Comparison of ENCODE assay signal across 15 mouse cellular contexts in the genomic region with DNA sequence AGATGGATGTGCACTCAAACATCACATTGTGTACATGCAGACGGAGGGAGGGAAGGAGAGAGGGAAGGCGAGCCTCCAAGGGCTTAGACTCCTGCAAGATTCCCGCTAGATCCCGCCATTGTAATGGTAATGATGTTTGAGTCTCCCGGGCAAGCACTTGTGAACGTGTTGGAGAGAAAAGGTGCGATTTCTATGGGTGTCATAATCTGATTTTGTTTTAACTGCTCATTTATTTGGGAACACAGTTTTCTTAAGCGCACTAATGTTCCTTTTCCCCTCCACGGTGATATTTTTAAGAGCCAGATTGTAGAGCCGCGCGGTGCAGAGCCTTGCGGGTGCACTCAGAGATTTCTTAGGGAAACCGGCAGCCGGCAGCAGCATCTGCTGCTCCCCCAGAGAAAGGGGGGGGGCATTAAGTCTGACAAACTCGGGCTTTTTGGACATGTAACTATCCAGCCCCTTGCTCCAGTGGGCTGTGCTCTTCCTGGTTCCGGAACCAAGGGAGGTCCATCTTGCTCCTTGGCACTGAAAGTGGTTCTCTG. TPM values are rescaled to one million over a fixed set of nuclear protein-coding genes. Genes with fewer than 3 reads are reported as not detected.
DNase-seq lines count a peak whose midpoint lies in the region; ATAC-seq and TF ChIP-seq lines count a peak whose summit lies in the region.
"Had no signal": no experiment of that assay in that cellular context is flagged by ENCODE, and none has a peak within 500 bp of the region (broad histone marks: within the 10 kb centered on the region; RNA-seq: fewer than 3 reads in every experiment).

No protein-coding gene starts in this region.

- peak overlapping the region; percentile 29; the same call in 1 of the 2 replicates for H3K9ac ChIP-seq in hindbrain, embryonic 16.5 days (ENCODE audit: low read depth, low read length)
- no peak overlapping the region for H3K9ac ChIP-seq in intestine, postnatal 0 days (ENCODE audit: low read depth, low read length)
- H3K9ac ChIP-seq: lung, embryonic 14.5 days had no signal

- TF ChIP-seq CTCF in kidney, adult 2 months (conservative IDR thresholded peaks at IDR 0.05; ENCODE audit: insufficient read depth, insufficient read length, low read depth, low read length): no peak
- no peak for TF ChIP-seq CTCF in intestine, postnatal 0 days (IDR thresholded peaks at IDR 0.05; ENCODE audit: low read depth)

- TF ChIP-seq POLR2A in kidney, adult 2 months (IDR thresholded peaks at IDR 0.05; ENCODE audit: low read depth, low read length): no peak

- peak; percentile 33 for DNase-seq in right cerebral cortex, postnatal 14 days
- no peak for DNase-seq in right cerebral cortex, postnatal 4 days
- peak; percentile 53 for DNase-seq in forebrain, embryonic 10.5 days (ENCODE audit: extremely low spot score, low spot score)
- DNase-seq in right cerebral cortex, postnatal 25 days: peak; percentile 38
- DNase-seq in cerebellum, adult 8-10 months: no peak
- no peak for DNase-seq in kidney, adult 2 months
- DNase-seq: cerebellum, adult 11 months; heart, postnatal 4 days; kidney, postnatal 10 days; lung, embryonic 14.5 days; thymus, postnatal 36 days had no signal

- H3K27ac ChIP-seq in forebrain, embryonic 10.5 days: peak overlapping the region; percentile 83
- no peak overlapping the region for H3K27ac ChIP-seq in hindbrain, embryonic 16.5 days (ENCODE audit: low read depth, low read length)
- H3K27ac ChIP-seq in kidney, adult 2 months (ENCODE audit: insufficient read depth, low read depth, low read length): no peak overlapping the region
- H3K27ac ChIP-seq in intestine, postnatal 0 days (ENCODE audit: low read depth, low read length): no peak overlapping the region

- peak overlapping the region; percentile 43 for H3K4me3 ChIP-seq in forebrain, embryonic 10.5 days
- peak overlapping the region; percentile 18; the same call in 1 of the 2 replicates for H3K4me3 ChIP-seq in hindbrain, embryonic 16.5 days (ENCODE audit: low read length)
- H3K4me3 ChIP-seq in kidney, adult 2 months (ENCODE audit: insufficient read depth, low read depth, low read length): no peak overlapping the region
- H3K4me3 ChIP-seq in intestine, postnatal 0 days (ENCODE audit: low read depth, low read length): no peak overlapping the region

- H3K4me1 ChIP-seq in forebrain, embryonic 10.5 days: peaks cover 40% of the 10 kb centered on the region
- H3K4me1 ChIP-seq in hindbrain, embryonic 16.5 days (ENCODE audit: control insufficient read depth, insufficient read depth, low read depth, low read length): peaks cover 13% of the 10 kb centered on the region
- no peaks in the 10 kb centered on the region for H3K4me1 ChIP-seq in kidney, adult 2 months (ENCODE audit: control insufficient read depth, insufficient read depth, low read length)
- H3K4me1 ChIP-seq in intestine, postnatal 0 days (replicated peaks; ENCODE audit: control insufficient read depth, insufficient read depth, low read length): no peaks in the 10 kb centered on the region

- peak overlapping the region; percentile 47 for H3K4me2 ChIP-seq in hindbrain, embryonic 16.5 days (ENCODE audit: low read length)
- no peak overlapping the region for H3K4me2 ChIP-seq in intestine, postnatal 0 days (replicated peaks; ENCODE audit: low read depth)
- H3K4me2 ChIP-seq: lung, embryonic 14.5 days had no signal

- no peaks in the 10 kb centered on the region for H3K9me3 ChIP-seq in forebrain, embryonic 10.5 days
- no peaks in the 10 kb centered on the region for H3K9me3 ChIP-seq in hindbrain, embryonic 16.5 days (ENCODE audit: control insufficient read depth, low read length)
- H3K9me3 ChIP-seq in intestine, postnatal 0 days (ENCODE audit: control insufficient read depth): no peaks in the 10 kb centered on the region
- H3K9me3 ChIP-seq: G1E had no signal

- H3K36me3 ChIP-seq in forebrain, embryonic 10.5 days (replicated peaks): no peaks in the 10 kb centered on the region
- H3K36me3 ChIP-seq in hindbrain, embryonic 16.5 days (ENCODE audit: control insufficient read depth, insufficient read depth, low read length): no peaks in the 10 kb centered on the region
- H3K36me3 ChIP-seq in kidney, adult 2 months (ENCODE audit: control insufficient read depth, insufficient read depth, low read length): no peaks in the 10 kb centered on the region
- H3K36me3 ChIP-seq in intestine, postnatal 0 days (ENCODE audit: control insufficient read depth, insufficient read depth): no peaks in the 10 kb centered on the region
- H3K36me3 ChIP-seq: G1E had no signal

- peak; percentile 59; the same call in 1 of the 2 replicates for ATAC-seq in hindbrain, embryonic 16.5 days
- ATAC-seq in intestine, postnatal 0 days: no peak

- WGBS in forebrain, embryonic 10.5 days: 5% methylated on average over 17 of the region's 17 CpGs
- 4% methylated on average over 17 of the region's 17 CpGs for WGBS in hindbrain, embryonic 16.5 days
- 37% methylated on average over 17 of the region's 17 CpGs for WGBS in kidney, adult 2 months
- WGBS in intestine, postnatal 0 days: 25% methylated on average over 17 of the region's 17 CpGs

- peaks cover 78% of the 10 kb centered on the region for H3K27me3 ChIP-seq in forebrain, embryonic 10.5 days (ENCODE audit: poor library complexity, severe bottlenecking)
- no peaks in the 10 kb centered on the region for H3K27me3 ChIP-seq in hindbrain, embryonic 16.5 days (replicated peaks; ENCODE audit: control insufficient read depth, insufficient read depth, low read length)
- no peaks in the 10 kb centered on the region for H3K27me3 ChIP-seq in kidney, adult 2 months (replicated peaks; ENCODE audit: control insufficient read depth, insufficient read depth, low read length)
- H3K27me3 ChIP-seq in intestine, postnatal 0 days (replicated peaks; ENCODE audit: control insufficient read depth, insufficient read depth, low read length): 0 out of 2 replicates have a peak, but pooled peaks cover 8% of the 10 kb centered on the region

RNA-seq across cellular contexts. Expression of gene Ntsr1, which starts 11.5 kb away (rescaled TPM):
- polyA plus RNA-seq in forebrain, embryonic 10.5 days (2016; fragmentation: Nextera tagmentation; extraction: Ambion mirVana): not detected in 2 replicates
- polyA plus RNA-seq in hindbrain, embryonic 16.5 days (2015; fragmentation: Nextera tagmentation; extraction: Ambion mirVana): 3.6 and 4.1 TPM in 2 replicates
- not detected in 2 replicates for polyA plus RNA-seq in kidney, adult 2 months (2012; rRNA removed)
- 0.67 and 0.74 TPM in 2 replicates for polyA plus RNA-seq in intestine, postnatal 0 days (2015; fragmentation: Nextera tagmentation; extraction: Ambion mirVana)
- polyA plus RNA-seq: G1E; limb, embryonic 11.5 days had no signal

RNA-seq across cellular contexts. Expression of gene Slco4a1, which starts 32.2 kb away (rescaled TPM):
- 4.9 and 6.9 TPM in 2 replicates for polyA plus RNA-seq in forebrain, embryonic 10.5 days (2016; fragmentation: Nextera tagmentation; extraction: Ambion mirVana)
- polyA plus RNA-seq in hindbrain, embryonic 16.5 days (2015; fragmentation: Nextera tagmentation; extraction: Ambion mirVana): 2.7 and 3.0 TPM in 2 replicates
- 49.4 and 64.7 TPM in 2 replicates for polyA plus RNA-seq in kidney, adult 2 months (2012; rRNA removed)
- polyA plus RNA-seq in intestine, postnatal 0 days (2015; fragmentation: Nextera tagmentation; extraction: Ambion mirVana): 0.47 and 0.76 TPM in 2 replicates
- polyA plus RNA-seq: G1E had no signal

Comparison
In these comparisons a context has a peak if more than half of its experiments do, and no peak if none do; other contexts are left out.
1. DNase-seq: peak in right cerebral cortex, postnatal 14 days (single experiment), forebrain, embryonic 10.5 days (single experiment) and right cerebral cortex, postnatal 25 days (single experiment); none in right cerebral cortex, postnatal 4 days (single experiment), cerebellum, adult 8-10 months (single experiment) and kidney, adult 2 months (single experiment).
2. H3K4me3 ChIP-seq: peak in forebrain, embryonic 10.5 days (single experiment) and hindbrain, embryonic 16.5 days (single experiment); none in kidney, adult 2 months (single experiment) and intestine, postnatal 0 days (single experiment).